Mouse (Mus musculus): ENCODE results near the gene Gm49510. TPM values are rescaled to one million over a fixed set of nuclear protein-coding genes. Genes with fewer than 3 reads are reported as not detected.
A peak's percentile ranks its signal among the peaks of the same experiment; 100 is the strongest.

The Gm49510 gene
- polyA plus RNA-seq, 1 experiment = 8.0 TPM

GRCm38 (mm10) chr15:78913632-78914090 lies 14.2 kb downstream of the Gm49510 start, which contains the start of gene Pdxp:
Gene Pdxp, plus strand, starts transcription at chr15:78913919.
- peaks cover 70% of the 10 kb centered on the region for H3K4me1 ChIP-seq
- peaks cover 68% of the 10 kb centered on the region for H3K36me3 ChIP-seq (replicated peaks; ENCODE audit: low read length)
- H3K27me3 ChIP-seq (replicated peaks) = no peaks in the 10 kb centered on the region
- no peaks in the 10 kb centered on the region for H3K9me3 ChIP-seq
- TF ChIP-seq GATA1 (IDR thresholded peaks at IDR 0.05; ENCODE audit: borderline replicate concordance, low read length) (no peak), FLI1 (IDR thresholded peaks at IDR 0.05; ENCODE audit: low read length) (no peak)
- H3K4me3 ChIP-seq (replicated peaks) = peak within 1 kb of the TSS; percentile 94

DNA sequence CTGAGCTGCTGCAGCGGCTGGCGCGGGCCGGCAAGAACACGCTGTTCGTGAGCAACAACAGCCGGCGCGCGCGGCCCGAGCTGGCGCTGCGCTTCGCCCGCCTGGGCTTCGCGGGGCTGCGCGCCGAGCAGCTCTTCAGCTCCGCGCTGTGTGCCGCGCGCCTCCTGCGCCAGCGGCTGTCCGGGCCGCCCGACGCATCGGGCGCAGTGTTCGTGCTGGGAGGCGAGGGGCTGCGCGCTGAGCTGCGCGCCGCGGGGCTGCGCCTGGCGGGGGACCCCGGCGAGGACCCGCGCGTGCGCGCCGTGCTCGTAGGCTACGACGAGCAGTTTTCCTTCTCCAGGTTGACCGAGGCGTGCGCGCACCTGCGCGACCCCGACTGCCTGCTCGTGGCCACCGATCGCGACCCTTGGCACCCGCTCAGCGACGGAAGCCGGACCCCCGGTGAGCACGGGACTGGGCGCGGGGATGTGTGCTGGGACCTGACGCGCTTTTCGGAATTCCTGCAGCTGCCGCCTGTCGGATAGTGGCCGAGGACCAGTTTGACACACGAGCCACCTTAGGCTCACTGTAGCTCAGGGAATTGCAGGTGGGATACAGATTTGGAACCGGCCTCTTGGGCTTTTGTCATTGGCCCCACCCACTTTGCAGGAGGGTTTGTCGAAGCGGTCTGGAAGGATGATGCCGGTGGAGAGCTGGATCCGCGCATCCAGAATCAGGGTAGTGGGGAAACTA lies 14.8 kb downstream of the Gm49510 start:
- Histone ChIP-seq H3K4me3 (replicated peaks) (peak overlapping the region; percentile 94), H3K27me3 (replicated peaks) (no peaks in the 10 kb centered on the region), H3K4me1 (peaks cover 64% of the 10 kb centered on the region), H3K36me3 (replicated peaks; ENCODE audit: low read length) (peaks cover 68% of the 10 kb centered on the region), H3K9me3 (no peaks in the 10 kb centered on the region)
- no peak for TF ChIP-seq GATA1 (IDR thresholded peaks at IDR 0.05; ENCODE audit: borderline replicate concordance, low read length)
- no peak for TF ChIP-seq FLI1 (IDR thresholded peaks at IDR 0.05; ENCODE audit: low read length)

DNA sequence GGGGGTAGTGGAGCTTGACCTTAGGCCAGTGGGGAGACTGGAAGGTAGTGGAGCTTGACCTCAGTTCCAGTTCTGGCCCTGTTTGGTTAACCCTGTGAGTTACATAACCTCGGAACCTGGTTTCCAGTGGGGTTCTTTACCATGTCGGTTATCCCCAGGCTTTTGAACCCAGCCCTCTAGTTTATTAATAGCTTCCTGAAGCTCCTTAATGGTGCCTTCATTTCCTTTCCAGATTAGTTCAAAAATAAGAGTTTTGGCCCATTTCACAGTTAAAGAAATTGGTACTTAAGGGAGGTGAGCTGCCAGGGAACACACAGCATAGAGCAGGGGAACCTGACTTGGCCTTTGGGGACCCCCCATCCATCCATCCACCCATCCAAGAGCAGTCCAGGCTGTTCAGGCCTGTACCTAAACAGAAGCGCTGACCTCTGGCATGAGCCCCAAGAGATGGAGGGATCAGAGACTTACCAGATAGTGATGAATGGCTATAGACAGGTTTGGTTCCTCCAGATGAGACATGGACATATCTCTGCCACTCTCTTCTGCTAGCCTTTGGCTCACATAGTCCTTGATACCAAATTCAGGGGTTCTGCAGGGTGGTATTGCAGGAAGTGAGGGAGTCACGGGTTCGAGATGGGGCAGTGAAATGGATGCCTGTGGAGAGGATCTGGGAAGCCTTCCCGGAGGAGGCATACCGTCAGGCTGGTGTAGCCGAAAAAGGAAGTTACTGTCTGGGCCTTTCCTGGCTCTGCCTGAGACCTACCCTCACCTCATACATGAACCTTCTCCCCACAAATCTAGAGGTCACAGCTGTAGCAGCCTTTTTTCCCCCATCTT lies 15.6 kb downstream of the Gm49510 start:
- H3K4me1 ChIP-seq = peaks cover 65% of the 10 kb centered on the region
- peaks cover under 1% of the 10 kb centered on the region for H3K27me3 ChIP-seq (replicated peaks)
- peaks cover 67% of the 10 kb centered on the region for H3K36me3 ChIP-seq (replicated peaks; ENCODE audit: low read length)
- H3K4me3 ChIP-seq (replicated peaks) = peak overlapping the region; percentile 94
- H3K9me3 ChIP-seq = no peaks in the 10 kb centered on the region
- TF ChIP-seq GATA1 (IDR thresholded peaks at IDR 0.05; ENCODE audit: borderline replicate concordance, low read length) = no peak
- no peak for TF ChIP-seq FLI1 (IDR thresholded peaks at IDR 0.05; ENCODE audit: low read length)

GRCm38 (mm10) chr15:78915660-78916017 lies 16.2 kb downstream of the Gm49510 start:
- Histone ChIP-seq H3K4me3 (replicated peaks) (peak overlapping the region; percentile 94), H3K27me3 (replicated peaks) (peaks cover 3% of the 10 kb centered on the region), H3K9me3 (no peaks in the 10 kb centered on the region), H3K36me3 (replicated peaks; ENCODE audit: low read length) (peaks cover 63% of the 10 kb centered on the region), H3K4me1 (peaks cover 65% of the 10 kb centered on the region)
- TF ChIP-seq GATA1 (IDR thresholded peaks at IDR 0.05; ENCODE audit: borderline replicate concordance, low read length) (no peak), FLI1 (IDR thresholded peaks at IDR 0.05; ENCODE audit: low read length) (no peak)

- Histone ChIP-seq H3K4me3 (replicated peaks) (peak overlapping the region; percentile 51), H3K4me1 (peaks cover 59% of the 10 kb centered on the region), H3K36me3 (replicated peaks; ENCODE audit: low read length) (peaks cover 57% of the 10 kb centered on the region), H3K27me3 (replicated peaks) (peaks cover 3% of the 10 kb centered on the region), H3K9me3 (peaks cover under 1% of the 10 kb centered on the region)
- TF ChIP-seq GATA1 (IDR thresholded peaks at IDR 0.05; ENCODE audit: borderline replicate concordance, low read length) (no peak), FLI1 (IDR thresholded peaks at IDR 0.05; ENCODE audit: low read length) (no peak)
These were observed 16.8 kb downstream of the Gm49510 start for GRCm38 (mm10) chr15:78916052-78916826.

DNA sequence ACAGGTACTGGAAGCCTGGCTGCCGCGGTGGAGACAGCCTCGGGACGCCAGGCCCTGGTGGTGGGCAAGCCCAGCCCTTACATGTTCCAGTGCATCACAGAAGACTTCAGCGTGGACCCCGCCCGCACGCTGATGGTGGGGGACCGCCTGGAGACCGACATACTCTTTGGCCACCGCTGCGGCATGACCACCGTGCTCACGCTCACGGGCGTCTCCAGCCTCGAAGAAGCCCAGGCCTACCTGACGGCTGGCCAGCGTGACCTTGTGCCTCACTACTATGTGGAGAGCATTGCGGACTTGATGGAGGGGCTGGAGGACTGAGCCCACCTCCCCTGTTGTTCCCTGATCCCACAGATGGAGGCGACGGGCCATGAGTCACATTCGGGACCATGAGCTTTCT lies 18.7 kb downstream of the Gm49510 start:
- TF ChIP-seq FLI1 (IDR thresholded peaks at IDR 0.05; ENCODE audit: low read length) = no peak
- TF ChIP-seq GATA1 (IDR thresholded peaks at IDR 0.05; ENCODE audit: borderline replicate concordance, low read length) = no peak
- Histone ChIP-seq H3K9me3 (peaks cover 11% of the 10 kb centered on the region), H3K4me1 (peaks cover 72% of the 10 kb centered on the region), H3K36me3 (replicated peaks; ENCODE audit: low read length) (peaks cover 45% of the 10 kb centered on the region), H3K27me3 (replicated peaks) (peaks cover 10% of the 10 kb centered on the region), H3K4me3 (replicated peaks) (no peak overlapping the region)

- Histone ChIP-seq H3K9me3 (peaks cover 11% of the 10 kb centered on the region), H3K36me3 (replicated peaks; ENCODE audit: low read length) (peaks cover 44% of the 10 kb centered on the region), H3K27me3 (replicated peaks) (peaks cover 10% of the 10 kb centered on the region), H3K4me3 (replicated peaks) (no peak overlapping the region), H3K4me1 (peaks cover 71% of the 10 kb centered on the region)
- no peak for TF ChIP-seq FLI1 (IDR thresholded peaks at IDR 0.05; ENCODE audit: low read length)
- TF ChIP-seq GATA1 (IDR thresholded peaks at IDR 0.05; ENCODE audit: borderline replicate concordance, low read length) = no peak
These were observed 20.4 kb downstream of the Gm49510 start for GRCm38 (mm10) chr15:78919914-78920313.

DNA sequence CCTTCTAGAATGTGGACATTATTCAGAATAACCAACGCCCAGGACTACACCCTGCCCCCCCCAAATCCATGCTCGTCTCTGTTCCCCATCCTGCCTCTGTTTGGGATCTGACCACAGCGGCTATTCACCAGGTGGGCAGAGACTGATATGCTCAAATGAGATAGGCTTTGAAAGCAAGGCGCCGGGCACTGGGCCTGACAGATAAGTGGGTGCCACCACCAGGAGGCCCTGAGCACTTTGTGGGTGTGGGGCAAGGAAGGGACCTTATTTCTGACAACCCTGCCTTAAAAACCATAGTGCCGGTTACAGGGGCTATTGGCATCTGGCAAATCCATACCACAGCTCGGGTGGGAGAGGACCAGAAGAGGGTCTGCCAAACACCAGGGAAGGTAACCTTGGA lies 23.2 kb downstream of the Gm49510 start:
- H3K4me3 ChIP-seq (replicated peaks) = no peak overlapping the region
- TF ChIP-seq GATA1 (IDR thresholded peaks at IDR 0.05; ENCODE audit: borderline replicate concordance, low read length) (no peak), FLI1 (IDR thresholded peaks at IDR 0.05; ENCODE audit: low read length) (no peak)
- peaks cover 75% of the 10 kb centered on the region for H3K4me1 ChIP-seq
- peaks cover 28% of the 10 kb centered on the region for H3K36me3 ChIP-seq (replicated peaks; ENCODE audit: low read length)
- H3K27me3 ChIP-seq (replicated peaks) = peaks cover 24% of the 10 kb centered on the region
- peaks cover 11% of the 10 kb centered on the region for H3K9me3 ChIP-seq

DNA sequence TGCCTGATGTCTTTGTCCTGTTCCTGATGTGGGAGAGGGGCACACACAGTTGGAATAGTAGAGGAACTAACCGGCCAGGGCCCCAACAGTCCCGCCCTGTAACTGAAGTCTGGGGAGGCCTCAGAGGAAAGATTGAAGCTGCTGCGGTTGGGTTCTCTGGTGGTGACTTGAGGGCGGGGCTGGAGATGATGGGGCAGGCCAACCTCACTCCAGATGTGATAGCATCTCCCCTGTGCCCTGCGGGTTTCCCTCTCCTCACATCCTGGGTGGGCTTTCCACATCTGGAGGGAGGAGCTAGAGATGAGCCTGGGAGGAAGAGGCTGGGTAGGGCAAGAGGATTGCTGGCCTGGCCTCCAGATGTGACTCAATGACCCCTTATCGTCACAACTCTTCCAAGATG lies 24.1 kb downstream of the Gm49510 start:
- peaks cover 82% of the 10 kb centered on the region for H3K4me1 ChIP-seq
- peaks cover 11% of the 10 kb centered on the region for H3K9me3 ChIP-seq
- peaks cover 24% of the 10 kb centered on the region for H3K27me3 ChIP-seq (replicated peaks)
- peaks cover 21% of the 10 kb centered on the region for H3K36me3 ChIP-seq (replicated peaks; ENCODE audit: low read length)
- H3K4me3 ChIP-seq (replicated peaks) = peak overlapping the region; percentile 69
- TF ChIP-seq FLI1 (IDR thresholded peaks at IDR 0.05; ENCODE audit: low read length) = no peak
- TF ChIP-seq GATA1 (IDR thresholded peaks at IDR 0.05; ENCODE audit: borderline replicate concordance, low read length) = no peak
